Mouse (Mus musculus): Measurements from ENCODE around the gene Pla2g7. TPM values are rescaled to one million over a fixed set of nuclear protein-coding genes. Genes with fewer than 3 reads are reported as not detected.
"Not testable (repeated sequence)": the region's sequence is repeated elsewhere in the genome, so short reads cannot be mapped to it uniquely, and the experiment has no call there.

Gene Pla2g7
- 22.6 and 28.1 TPM in 2 replicates for polyA plus RNA-seq (2015; fragmentation: Nextera tagmentation; extraction: Ambion mirVana)

- no peak within 1 kb of the TSS for H3K27ac ChIP-seq (replicated peaks)
- ATAC-seq (ENCODE audit: insufficient read depth), result peak; percentile 63
- 1% methylated on average over 34 of the region's 34 CpGs for WGBS (ENCODE audit: insufficient replicate concordance)
- peak within 1 kb of the TSS; percentile 1; the same call in 1 of the 2 replicates for H3K9ac ChIP-seq
- peak within 1 kb of the TSS; percentile 61 for H3K4me2 ChIP-seq
- H3K27me3 ChIP-seq, result no peaks in the 10 kb centered on the region
- no peaks in the 10 kb centered on the region for H3K9me3 ChIP-seq (replicated peaks)
- H3K4me3 ChIP-seq (replicated peaks), result peak within 1 kb of the TSS; percentile 44
- H3K36me3 ChIP-seq (replicated peaks), result no peaks in the 10 kb centered on the region
- H3K4me1 ChIP-seq (replicated peaks), result 0 out of 2 replicates have a peak, but pooled peaks cover 5% of the 10 kb centered on the region
Observed at GRCm38 (mm10) chr17:43567992-43568888, at the start of gene Pla2g7. Gene Pla2g7 (plus strand): TSS chr17:43568098.

GRCm38 (mm10) chr17:43518644-43519409, 49.1 kb upstream of the Pla2g7 start:
- ATAC-seq (ENCODE audit: insufficient read depth), result no peak
- 20% methylated on average over 18 of the region's 18 CpGs for WGBS (ENCODE audit: insufficient replicate concordance)
- Histone ChIP-seq H3K27me3 (no peaks in the 10 kb centered on the region), H3K27ac (replicated peaks) (no peak overlapping the region), H3K4me3 (replicated peaks) (no peak overlapping the region), H3K4me2 (no peak overlapping the region), H3K36me3 (replicated peaks) (no peaks in the 10 kb centered on the region), H3K4me1 (replicated peaks) (no peaks in the 10 kb centered on the region), H3K9ac (no peak overlapping the region), H3K9me3 (replicated peaks) (no peaks in the 10 kb centered on the region)

GRCm38 (mm10) chr17:43520166-43520565, 47.7 kb upstream of the Pla2g7 start:
- no peak for ATAC-seq (ENCODE audit: insufficient read depth)
- Histone ChIP-seq H3K4me2 (no peak overlapping the region), H3K27ac (replicated peaks) (no peak overlapping the region), H3K27me3 (no peaks in the 10 kb centered on the region), H3K4me3 (replicated peaks) (no peak overlapping the region), H3K9me3 (replicated peaks) (no peaks in the 10 kb centered on the region), H3K4me1 (replicated peaks) (no peaks in the 10 kb centered on the region), H3K9ac (no peak overlapping the region), H3K36me3 (replicated peaks) (no peaks in the 10 kb centered on the region)
- WGBS (ENCODE audit: insufficient replicate concordance), result 49% methylated on average over 3 of the region's 3 CpGs

GRCm38 (mm10) chr17:43530507-43530906, 37.4 kb upstream of the Pla2g7 start:
- H3K27me3 ChIP-seq, result no peaks in the 10 kb centered on the region
- no peak overlapping the region for H3K9ac ChIP-seq
- ATAC-seq (ENCODE audit: insufficient read depth), result no peak
- no peaks in the 10 kb centered on the region for H3K36me3 ChIP-seq (replicated peaks)
- no peak overlapping the region for H3K27ac ChIP-seq (replicated peaks)
- H3K9me3 ChIP-seq (replicated peaks), result no peaks in the 10 kb centered on the region
- no peak overlapping the region for H3K4me2 ChIP-seq
- 61% methylated on average over 2 of the region's 2 CpGs for WGBS (ENCODE audit: insufficient replicate concordance)
- no peak overlapping the region for H3K4me3 ChIP-seq (replicated peaks)
- no peaks in the 10 kb centered on the region for H3K4me1 ChIP-seq (replicated peaks)

GRCm38 (mm10) chr17:43531192-43531591, 36.7 kb upstream of the Pla2g7 start:
- Histone ChIP-seq H3K4me1 (replicated peaks) (no peaks in the 10 kb centered on the region), H3K4me3 (replicated peaks) (no peak overlapping the region), H3K27me3 (no peaks in the 10 kb centered on the region), H3K9ac (no peak overlapping the region), H3K9me3 (replicated peaks) (no peaks in the 10 kb centered on the region), H3K27ac (replicated peaks) (no peak overlapping the region), H3K36me3 (replicated peaks) (no peaks in the 10 kb centered on the region), H3K4me2 (no peak overlapping the region)
- 64% methylated on average over 4 of the region's 4 CpGs for WGBS (ENCODE audit: insufficient replicate concordance)
- ATAC-seq (ENCODE audit: insufficient read depth), result no peak

GRCm38 (mm10) chr17:43534362-43535222, 33.3 kb upstream of the Pla2g7 start:
- Histone ChIP-seq H3K4me3 (replicated peaks) (peak overlapping the region; percentile 15; the same call in 1 of the 2 replicates), H3K9ac (no peak overlapping the region), H3K4me1 (replicated peaks) (no peaks in the 10 kb centered on the region), H3K4me2 (peak overlapping the region; percentile 50), H3K36me3 (replicated peaks) (no peaks in the 10 kb centered on the region), H3K9me3 (replicated peaks) (no peaks in the 10 kb centered on the region), H3K27ac (replicated peaks) (no peak overlapping the region), H3K27me3 (no peaks in the 10 kb centered on the region)
- peak; percentile 47; the same call in 1 of the 2 replicates for ATAC-seq (ENCODE audit: insufficient read depth)
- 19% methylated on average over 23 of the region's 23 CpGs for WGBS (ENCODE audit: insufficient replicate concordance)

GRCm38 (mm10) chr17:43536841-43537240, 31.1 kb upstream of the Pla2g7 start:
- not testable (repeated sequence) for H3K4me3 ChIP-seq (replicated peaks); H3K9me3 ChIP-seq (replicated peaks); H3K9ac ChIP-seq; H3K4me2 ChIP-seq; H3K4me1 ChIP-seq (replicated peaks); H3K36me3 ChIP-seq (replicated peaks); H3K27ac ChIP-seq (replicated peaks); H3K27me3 ChIP-seq; ATAC-seq (ENCODE audit: insufficient read depth)
- WGBS (ENCODE audit: insufficient replicate concordance), result 61% methylated on average over 6 of the region's 6 CpGs

GRCm38 (mm10) chr17:43538767-43539166, 29.1 kb upstream of the Pla2g7 start:
- Histone ChIP-seq H3K4me1 (replicated peaks) (no peaks in the 10 kb centered on the region), H3K9ac (no peak overlapping the region), H3K4me2 (no peak overlapping the region), H3K4me3 (replicated peaks) (no peak overlapping the region), H3K27ac (replicated peaks) (no peak overlapping the region), H3K36me3 (replicated peaks) (no peaks in the 10 kb centered on the region), H3K9me3 (replicated peaks) (no peaks in the 10 kb centered on the region), H3K27me3 (no peaks in the 10 kb centered on the region)
- no peak for ATAC-seq (ENCODE audit: insufficient read depth)
- 61% methylated on average over 3 of the region's 3 CpGs for WGBS (ENCODE audit: insufficient replicate concordance)

GRCm38 (mm10) chr17:43543539-43543938, 24.4 kb upstream of the Pla2g7 start, which contains the start of gene Ankrd66:
Gene Ankrd66 (minus strand): TSS chr17:43543639.
- no peak for ATAC-seq (ENCODE audit: insufficient read depth)
- H3K36me3 ChIP-seq (replicated peaks), result no peaks in the 10 kb centered on the region
- H3K4me1 ChIP-seq (replicated peaks), result no peaks in the 10 kb centered on the region
- no peak within 1 kb of the TSS for H3K4me3 ChIP-seq (replicated peaks)
- 58% methylated on average over 1 of the region's 1 CpGs for WGBS (ENCODE audit: insufficient replicate concordance)
- no peaks in the 10 kb centered on the region for H3K27me3 ChIP-seq
- no peak within 1 kb of the TSS for H3K9ac ChIP-seq
- no peaks in the 10 kb centered on the region for H3K9me3 ChIP-seq (replicated peaks)
- H3K27ac ChIP-seq (replicated peaks), result no peak within 1 kb of the TSS
- H3K4me2 ChIP-seq, result no peak within 1 kb of the TSS

GRCm38 (mm10) chr17:43544040-43544439, 23.9 kb upstream of the Pla2g7 start:
- Histone ChIP-seq H3K27me3 (no peaks in the 10 kb centered on the region), H3K36me3 (replicated peaks) (no peaks in the 10 kb centered on the region), H3K4me2 (no peak overlapping the region), H3K9me3 (replicated peaks) (no peaks in the 10 kb centered on the region), H3K9ac (no peak overlapping the region), H3K4me3 (replicated peaks) (no peak overlapping the region), H3K27ac (replicated peaks) (no peak overlapping the region), H3K4me1 (replicated peaks) (no peaks in the 10 kb centered on the region)
- WGBS (ENCODE audit: insufficient replicate concordance), result 38% methylated on average over 4 of the region's 4 CpGs
- no peak for ATAC-seq (ENCODE audit: insufficient read depth)

Data from liver, embryonic 15.5 days (tissue).